Mouse (Mus musculus) gastrocnemius, postnatal 25 days (tissue): ENCODE measurements around the gene Kdr. TPM values are rescaled to one million over a fixed set of nuclear protein-coding genes. Genes with fewer than 3 reads are reported as not detected.
"Not testable (repeated sequence)": the region's sequence is repeated elsewhere in the genome, so short reads cannot be mapped to it uniquely, and the experiment has no call there.

ENCODE experiments used
- DNase-seq: peaks from one replicate; pipeline ENCODE4 v3.0.0; 2022
- total RNA-seq, 2 experiments: library from RNA; stranded (reverse); gene quantifications; 1 replicate in 1 of 2; 2 replicates in 1 of 2; pipeline ENCODE4 v1.2.3; 2021

The Kdr gene
- total RNA-seq, 2 experiments from 2014 or later: 13.7 to 19.4 TPM

- no peak for DNase-seq
Measured at GRCm38 (mm10) chr5:75961741-75962469, 16.4 kb downstream of the Kdr start.

- DNase-seq: no peak
Measured at GRCm38 (mm10) chr5:75959809-75960208, 18.4 kb downstream of the Kdr start.

- DNase-seq: no peak
Measured at GRCm38 (mm10) chr5:75956526-75956925, 21.7 kb downstream of the Kdr start.

GRCm38 (mm10) chr5:75955876-75956275 is 22.4 kb downstream of the Kdr start:
- DNase-seq: no peak

GRCm38 (mm10) chr5:75954778-75955330 is 23.4 kb downstream of the Kdr start:
- DNase-seq: no peak

- DNase-seq: no peak
Measured at GRCm38 (mm10) chr5:75954218-75954617, 24.0 kb downstream of the Kdr start.

- no peak for DNase-seq
Measured at GRCm38 (mm10) chr5:75952131-75952795, 26.0 kb downstream of the Kdr start.

GRCm38 (mm10) chr5:75950866-75951265 is 27.4 kb downstream of the Kdr start:
- DNase-seq: no peak

GRCm38 (mm10) chr5:75945394-75945793 is 32.9 kb downstream of the Kdr start:
- DNase-seq: no peak

- no peak for DNase-seq
Measured at GRCm38 (mm10) chr5:75943301-75943700, 35.0 kb downstream of the Kdr start.

- no peak for DNase-seq
Measured at GRCm38 (mm10) chr5:75941775-75942580, 36.3 kb downstream of the Kdr start.

GRCm38 (mm10) chr5:75939144-75939732 is 39.0 kb downstream of the Kdr start:
- DNase-seq: no peak

- DNase-seq: no peak
Measured at GRCm38 (mm10) chr5:75938012-75938411, 40.2 kb downstream of the Kdr start.

- DNase-seq: no peak
Measured at GRCm38 (mm10) chr5:75936223-75936622, 42.0 kb downstream of the Kdr start.

- DNase-seq: no peak
Measured at GRCm38 (mm10) chr5:75935225-75935624, 43.0 kb downstream of the Kdr start.

GRCm38 (mm10) chr5:75934201-75934600 is 44.1 kb downstream of the Kdr start:
- DNase-seq: no peak

GRCm38 (mm10) chr5:75933521-75934044 is 44.7 kb downstream of the Kdr start:
- peak; percentile 71 for DNase-seq

- not testable (repeated sequence) for DNase-seq
Measured at GRCm38 (mm10) chr5:75931458-75931857, 46.8 kb downstream of the Kdr start.

GRCm38 (mm10) chr5:75929960-75930359 is 48.3 kb downstream of the Kdr start:
- DNase-seq: no peak

GRCm38 (mm10) chr5:75922677-75923076 is 55.6 kb downstream of the Kdr start:
- no peak for DNase-seq

- DNase-seq: no peak
Measured at GRCm38 (mm10) chr5:75921730-75922387, 56.4 kb downstream of the Kdr start.
